Mouse (Mus musculus): ENCODE results near the gene Rgs13.

- no peak for TF ChIP-seq CTCF (IDR thresholded peaks at IDR 0.05; ENCODE audit: low read depth, low read length)
- no peak for TF ChIP-seq GATA1 (IDR thresholded peaks at IDR 0.05; ENCODE audit: borderline replicate concordance, low read length)
- TF ChIP-seq TAL1 (conservative IDR thresholded peaks at IDR 0.05; ENCODE audit: low read depth, low read length), result no peak
- no peak for TF ChIP-seq POLR2AphosphoS5 (IDR thresholded peaks at IDR 0.05; ENCODE audit: insufficient replicate concordance, low read depth, low read length)
These were observed 25.6 kb downstream of the Rgs13 start for GRCm38 (mm10) chr1:144151401-144152183.

Data from G1E (cell line).